Mouse (Mus musculus): ENCODE measurements around the gene Ly9.

Gene Ly9

DNA sequence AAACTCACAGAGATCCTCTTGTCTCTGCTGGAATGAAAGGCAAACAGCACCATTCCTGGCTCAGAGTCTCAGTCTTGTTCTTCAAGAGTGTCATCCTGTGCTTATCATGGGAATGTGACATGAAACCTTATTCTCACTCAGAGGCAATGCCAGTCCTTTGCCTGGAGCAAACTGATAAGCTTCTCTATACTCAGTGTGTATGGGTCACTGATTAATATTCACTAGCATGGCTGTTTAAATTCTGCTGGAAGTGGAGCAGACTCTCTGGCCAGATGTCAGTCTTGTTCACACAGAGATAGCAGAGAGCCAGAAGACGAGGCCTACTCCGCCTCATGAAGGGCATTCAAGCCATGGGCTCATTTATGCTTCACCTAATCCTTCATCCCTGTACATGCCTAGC is 22.6 kb downstream of the Ly9 start:
- DNase-seq (ENCODE audit: low spot score), result peak; percentile 51

DNA sequence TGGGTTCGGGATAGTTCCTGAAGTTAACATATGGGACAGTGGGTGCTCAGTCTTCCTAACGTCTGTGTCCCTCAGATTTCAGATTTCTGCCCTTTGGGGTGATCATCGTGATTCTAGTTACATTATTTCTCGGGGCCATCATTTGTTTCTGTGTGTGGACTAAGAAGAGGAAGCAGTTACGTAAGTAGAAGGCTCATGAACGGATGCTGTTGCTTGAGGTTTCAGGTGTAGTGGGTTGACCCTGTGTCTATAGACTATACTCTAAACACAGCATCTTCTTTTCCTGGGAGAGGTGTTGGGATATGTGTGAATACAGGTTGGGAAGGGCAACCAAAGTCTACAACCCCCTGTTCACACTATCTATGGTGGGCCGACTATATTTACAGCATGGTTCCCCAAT is 30.0 kb downstream of the Ly9 start:
- DNase-seq (ENCODE audit: low spot score), result no peak

DNA sequence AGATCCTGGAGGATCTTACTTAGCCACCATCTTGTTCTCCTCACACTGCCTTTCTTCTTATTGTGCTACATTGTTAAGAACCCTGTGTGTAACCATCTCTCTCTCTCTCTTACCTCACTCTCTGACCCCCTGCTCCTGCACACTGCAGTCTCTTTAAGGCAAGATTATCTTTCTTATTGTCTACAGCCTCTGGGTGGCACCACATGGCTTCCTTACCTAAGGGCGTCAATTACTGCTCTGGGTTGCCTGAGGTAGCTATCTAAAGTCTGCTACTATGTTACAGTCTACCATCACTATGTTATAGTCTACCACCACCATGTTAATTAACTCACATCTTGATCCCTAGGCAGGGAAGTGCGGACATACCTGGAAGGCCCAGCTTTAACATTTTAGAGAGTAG is 38.8 kb downstream of the Ly9 start:
- DNase-seq (ENCODE audit: low spot score), result no peak

DNA sequence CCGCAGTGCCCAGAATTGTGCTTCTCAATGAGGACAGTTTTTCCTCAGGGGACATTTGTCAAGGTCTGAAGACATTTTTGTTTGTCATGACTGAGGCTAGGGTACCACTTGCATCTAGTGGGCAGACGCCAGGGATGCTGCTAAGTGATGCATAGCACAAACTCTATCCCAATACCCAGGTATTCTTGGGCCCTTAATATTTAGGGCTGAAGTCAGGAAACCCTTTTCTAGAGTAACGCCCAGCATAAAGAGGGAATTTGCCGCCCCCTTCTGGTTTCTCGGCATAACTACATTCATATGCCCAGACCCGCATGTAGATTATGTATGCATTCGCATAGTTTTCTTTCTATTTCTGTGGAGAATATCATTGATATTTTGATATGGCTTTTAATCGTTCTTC is 40.4 kb downstream of the Ly9 start:
- DNase-seq (ENCODE audit: low spot score), result peak; percentile 71

DNA sequence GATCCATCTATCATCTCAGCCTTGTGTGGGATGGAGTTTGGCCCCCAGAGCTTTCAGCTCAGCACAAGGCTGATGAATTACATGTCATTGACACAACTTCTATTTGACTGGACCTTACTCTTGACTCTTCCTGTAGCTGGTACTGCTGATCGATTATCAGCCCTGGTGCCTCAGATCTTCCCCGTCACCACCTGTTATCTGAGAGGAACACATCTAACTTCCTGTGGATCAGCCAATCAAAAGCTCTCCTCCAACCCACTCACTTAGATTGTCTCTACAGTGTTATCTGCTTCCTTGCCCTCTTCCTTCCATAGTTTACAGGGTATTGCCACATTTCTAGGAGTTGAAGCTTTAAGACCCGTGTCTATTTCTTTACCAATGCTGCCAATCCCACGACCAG is 41.3 kb downstream of the Ly9 start:
- DNase-seq (ENCODE audit: low spot score), result no peak

DNA sequence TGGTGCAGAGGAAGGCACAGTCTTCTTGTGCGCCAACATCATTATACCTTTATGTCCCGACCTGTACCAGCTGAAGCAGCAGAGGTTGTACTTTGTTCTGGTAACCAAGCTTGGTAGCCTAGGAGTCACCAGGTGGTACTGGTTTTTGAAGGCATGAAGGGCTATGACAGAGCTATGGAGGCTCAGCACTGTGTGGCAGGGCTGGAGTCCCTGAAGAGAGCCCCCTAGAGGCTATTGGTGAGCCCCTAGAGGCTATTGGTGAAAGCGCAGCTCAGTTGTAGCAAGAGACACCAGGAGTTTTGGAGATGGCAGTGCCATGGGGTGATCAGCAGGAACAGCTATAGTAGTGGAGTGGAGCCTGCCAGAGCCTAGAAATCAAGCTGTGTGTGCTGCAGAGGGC is 43.0 kb downstream of the Ly9 start:
- peak; percentile 63 for DNase-seq (ENCODE audit: low spot score)

DNA sequence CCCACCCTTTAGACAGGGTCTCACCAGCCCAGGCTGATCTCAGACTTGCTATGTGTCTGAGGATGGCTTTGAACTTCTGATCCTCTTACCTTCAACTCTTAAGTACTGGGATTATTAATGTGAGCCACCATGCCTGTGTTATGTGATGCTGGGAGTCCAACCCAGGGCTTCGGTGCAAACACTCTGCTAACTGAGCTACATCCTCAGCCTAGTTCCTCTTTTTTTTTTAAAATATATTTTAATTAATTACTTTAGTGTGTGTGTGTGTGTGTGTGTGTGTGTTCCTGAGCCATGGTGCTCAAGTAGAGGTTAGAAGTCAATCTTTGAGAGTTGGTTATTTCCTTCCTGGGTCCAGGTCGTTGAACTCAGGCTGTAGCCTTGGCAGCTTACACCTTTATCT is 44.2 kb downstream of the Ly9 start:
- no peak for DNase-seq (ENCODE audit: low spot score)

DNA sequence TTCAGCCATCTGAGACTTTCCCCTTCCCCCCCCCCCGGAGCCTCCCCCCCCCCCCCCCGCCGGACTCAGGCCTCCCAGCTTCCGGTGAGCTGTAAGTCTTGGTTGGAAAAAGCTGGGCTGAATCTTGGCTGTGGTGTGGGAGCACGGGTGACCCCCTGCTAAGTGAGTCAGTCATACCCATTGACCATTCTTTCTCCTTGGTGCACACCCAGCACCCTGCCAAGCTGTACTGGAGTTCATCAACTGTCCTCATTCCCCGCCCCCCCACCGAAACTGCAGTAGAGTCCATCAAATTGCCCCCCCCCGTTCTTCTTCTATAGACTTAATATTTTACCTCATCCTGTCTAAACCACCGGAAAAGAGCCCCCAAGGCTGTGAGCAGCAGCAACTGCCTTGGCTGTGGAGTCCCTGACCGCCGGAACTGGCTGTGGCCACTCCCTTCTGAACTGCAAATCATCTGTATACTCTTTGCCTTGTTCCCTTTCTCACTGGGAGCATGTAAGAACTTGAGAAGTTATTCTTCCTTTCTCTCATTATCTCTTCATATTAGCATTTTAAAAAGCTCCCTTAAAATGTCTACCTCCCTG is 45.5 kb downstream of the Ly9 start:
- no peak for DNase-seq (ENCODE audit: low spot score)

DNA sequence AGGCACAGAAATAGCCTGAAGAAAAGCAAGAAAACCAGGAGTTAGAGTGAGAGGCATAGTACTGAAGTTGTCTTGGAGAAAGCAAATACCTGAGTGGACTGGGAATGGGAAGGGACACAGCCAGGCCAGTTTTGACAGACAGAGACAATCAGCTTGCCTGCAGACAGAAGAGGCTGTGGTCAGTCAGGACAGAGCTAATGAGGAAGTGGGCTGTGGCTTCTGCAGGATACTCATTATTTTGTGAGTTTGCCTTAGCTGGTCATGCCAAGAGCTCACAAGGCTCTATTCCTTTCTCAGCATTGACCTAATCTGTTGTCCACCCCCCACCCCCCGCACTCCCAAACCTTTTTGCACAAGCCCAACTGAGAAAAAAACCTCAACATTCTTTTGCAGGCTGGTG is 46.0 kb downstream of the Ly9 start:
- DNase-seq (ENCODE audit: low spot score), result no peak

DNA sequence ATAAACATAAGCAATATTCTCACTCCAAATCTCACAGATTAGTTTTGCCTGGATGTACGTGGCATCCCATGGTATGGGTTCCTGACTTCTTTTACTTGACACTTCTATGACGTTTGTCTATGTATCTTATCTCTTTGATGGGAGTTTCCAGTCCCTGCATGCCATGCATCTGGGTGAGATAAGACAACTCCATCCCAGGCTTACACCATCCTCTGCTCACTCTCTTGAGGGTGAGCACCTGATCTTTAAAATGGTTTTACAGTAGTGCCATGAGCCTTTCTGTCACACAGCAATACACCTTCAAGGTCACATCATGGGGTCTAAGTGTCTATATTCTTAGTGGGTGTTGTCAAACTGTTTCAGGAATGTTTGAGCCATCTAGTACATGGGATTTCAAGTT is 46.9 kb downstream of the Ly9 start:
- no peak for DNase-seq (ENCODE audit: low spot score)

DNA sequence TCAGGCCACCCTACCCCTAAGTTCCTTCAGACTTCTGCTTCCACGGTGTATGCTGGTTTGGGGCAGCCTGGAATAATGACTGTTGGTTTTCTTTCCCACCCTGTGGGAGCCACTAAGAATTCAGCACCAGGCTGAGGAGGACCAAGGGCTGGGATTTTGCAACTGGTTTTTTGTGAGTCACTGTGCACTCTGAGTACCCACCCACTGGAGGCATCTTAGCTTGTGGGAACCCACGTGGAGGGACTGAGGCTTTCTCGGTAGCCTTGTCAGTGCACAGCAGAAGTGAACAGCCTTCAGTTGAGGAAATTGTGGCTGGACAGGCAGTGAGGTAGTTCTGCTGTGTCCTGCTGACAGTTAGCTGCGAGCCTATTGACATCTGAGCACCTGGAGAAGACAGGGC is 48.3 kb downstream of the Ly9 start, which contains the start of gene Cd244a:
Gene Cd244a, plus strand, starts transcription at position 296 of the 400 bp plus-strand sequence.
- no peak for DNase-seq (ENCODE audit: low spot score)

DNA sequence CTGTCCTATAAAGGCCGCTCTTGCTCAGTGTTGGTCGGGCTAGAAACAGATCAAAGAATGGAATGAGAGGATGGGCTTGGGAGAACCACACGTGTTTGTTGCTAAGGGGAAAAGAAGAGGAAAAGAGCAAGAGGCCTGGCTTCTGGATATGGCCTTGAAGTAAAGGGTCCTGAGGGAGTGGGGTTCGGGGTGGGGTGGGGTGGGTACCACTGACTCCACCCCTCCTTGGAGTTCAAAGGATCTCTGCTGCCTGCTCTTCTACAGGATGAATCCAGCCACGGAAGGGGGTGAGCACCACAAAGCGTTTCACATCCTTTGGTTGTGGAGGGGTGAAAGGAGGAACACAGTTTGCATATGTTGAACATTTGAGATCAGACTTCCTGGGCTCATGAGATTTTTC is 48.8 kb downstream of the Ly9 start:
- DNase-seq (ENCODE audit: low spot score), result no peak

DNA sequence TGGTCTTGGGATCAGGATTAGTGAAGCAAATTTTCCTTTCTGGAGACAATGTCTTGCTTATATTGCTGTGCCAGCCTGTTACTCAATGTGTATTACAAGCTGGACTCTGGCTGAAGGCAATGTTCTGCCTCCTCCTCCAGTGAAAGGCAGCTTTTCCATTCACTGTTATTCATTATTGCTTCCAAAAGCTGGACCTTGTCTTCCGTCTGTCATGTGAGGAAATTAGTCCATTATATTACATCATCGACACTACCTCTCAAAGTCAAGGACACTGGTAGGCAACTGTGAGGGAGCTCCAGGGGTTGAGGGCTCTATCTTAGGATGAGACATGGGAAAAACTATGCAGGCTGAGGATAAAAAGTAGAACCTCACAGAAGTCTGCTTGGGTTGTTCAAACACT is 50.8 kb downstream of the Ly9 start:
- no peak for DNase-seq (ENCODE audit: low spot score)

DNA sequence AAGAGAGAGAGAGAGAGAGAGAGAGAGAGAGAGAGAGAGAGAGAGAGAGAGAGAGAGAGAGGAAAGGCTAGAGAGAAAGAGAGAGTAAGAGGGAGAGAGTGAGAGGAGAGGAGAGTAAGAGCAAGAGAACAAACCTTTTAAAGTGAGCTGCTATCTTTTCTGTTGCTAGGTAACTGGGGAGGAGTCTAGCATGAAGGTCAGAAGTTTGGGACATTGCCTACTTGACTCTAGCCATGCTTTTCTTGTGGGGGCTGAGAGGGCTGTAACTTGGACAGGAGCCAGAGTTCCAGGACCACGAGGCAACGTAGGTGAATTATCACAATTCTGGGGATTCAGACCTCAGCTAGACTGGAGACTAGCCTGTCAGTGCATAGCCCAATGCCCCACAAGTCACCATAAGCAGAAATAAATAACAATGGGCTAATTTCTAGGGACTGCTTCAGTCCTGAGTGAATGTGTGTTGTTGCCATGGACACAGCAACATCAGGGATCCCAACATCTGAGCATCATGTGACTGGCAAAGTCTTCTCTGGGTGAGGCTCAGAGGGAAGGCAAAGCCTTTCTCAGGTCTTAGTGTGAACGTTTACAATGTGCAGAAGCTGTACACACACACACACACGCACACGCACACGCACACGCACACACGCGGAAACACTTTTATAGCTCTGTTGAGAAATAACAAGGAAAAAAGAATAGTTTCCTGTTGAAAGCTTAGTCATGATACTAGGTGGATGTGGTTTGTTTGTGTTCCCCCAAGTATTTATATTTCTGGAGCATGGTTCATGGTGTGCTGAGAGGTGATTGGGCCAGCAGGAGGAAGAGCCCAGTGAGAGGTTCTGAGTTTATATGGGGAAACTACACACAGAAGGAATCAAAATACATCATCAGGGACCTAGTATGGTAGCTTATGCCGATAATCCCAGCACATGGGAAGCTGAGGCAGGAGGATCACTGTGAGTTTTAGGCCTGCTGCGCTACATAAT is 53.6 kb downstream of the Ly9 start:
- no peak for DNase-seq (ENCODE audit: low spot score)

DNA sequence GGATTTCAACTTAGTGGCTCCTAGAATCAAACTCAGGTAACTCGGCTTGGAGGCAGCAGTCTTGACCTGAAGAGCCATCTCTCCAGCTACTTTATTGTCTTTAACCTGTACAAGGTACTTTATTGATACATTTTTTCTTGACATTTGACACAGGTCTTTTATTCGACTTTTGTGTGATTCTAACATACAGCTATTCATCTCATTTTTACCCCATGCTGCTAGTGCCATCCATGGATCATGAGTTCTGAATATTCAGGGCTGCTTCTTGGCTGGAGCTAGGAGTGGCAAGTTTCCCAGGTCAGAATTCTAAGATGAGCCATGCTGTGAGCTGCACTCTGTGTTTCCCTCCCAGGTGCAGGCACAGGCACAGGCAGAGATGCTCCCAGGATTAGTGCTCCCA is 55.0 kb downstream of the Ly9 start:
- no peak for DNase-seq (ENCODE audit: low spot score)

DNA sequence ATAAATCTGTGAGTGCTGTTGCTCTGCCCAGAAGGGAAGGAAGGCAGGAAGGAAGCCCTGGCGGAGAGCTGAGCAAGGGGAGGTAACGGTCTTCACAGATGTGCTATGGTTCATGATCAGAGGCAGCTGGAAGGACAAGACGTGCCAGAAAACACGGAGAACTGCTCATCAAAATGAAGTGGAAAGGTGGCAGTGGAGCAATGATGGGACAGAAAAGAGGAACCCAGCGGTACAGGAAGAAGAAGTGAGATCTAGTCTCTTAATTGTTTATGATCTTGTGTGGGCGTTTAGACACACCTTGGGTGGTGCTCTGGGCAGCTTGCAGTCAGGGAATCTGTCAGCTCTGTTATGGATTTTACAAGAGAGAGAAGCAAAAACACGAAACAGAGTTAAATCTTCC is 55.9 kb downstream of the Ly9 start:
- DNase-seq (ENCODE audit: low spot score), result no peak

DNA sequence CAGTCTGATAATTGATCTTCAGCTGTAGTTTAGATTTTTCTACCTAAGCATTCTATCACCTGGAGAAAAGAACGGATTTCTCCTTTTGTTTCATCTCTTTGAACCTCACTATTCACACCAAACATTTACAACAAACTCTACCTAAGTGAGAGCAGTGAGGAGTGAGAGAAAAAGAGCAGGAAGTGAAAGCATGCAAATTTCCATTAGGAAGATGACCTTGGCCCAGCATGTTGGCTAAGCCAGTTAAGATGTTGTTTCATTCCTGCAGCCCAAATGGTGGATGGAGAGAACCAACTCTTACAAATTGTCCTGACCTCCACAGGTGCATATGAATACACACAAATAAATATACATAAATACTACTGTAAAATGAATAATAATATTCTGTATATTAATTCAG is 66.5 kb downstream of the Ly9 start:
- no peak for DNase-seq (ENCODE audit: low spot score)

All from c-Kit-positive CD71-positive TER-119-positive erythroid progenitor cells, embryonic 14.5 days (primary cell).